Mouse (Mus musculus): ENCODE results near the gene Strip2. TPM values are rescaled to one million over a fixed set of nuclear protein-coding genes. Genes with fewer than 3 reads are reported as not detected.
A peak's percentile ranks its signal among the peaks of the same experiment; 100 is the strongest.

Gene Strip2
- polyA plus RNA-seq, 1 experiment from 2014 or later = 0.47 TPM

- CTCF ChIA-PET = interaction anchor here (1.6 kb wide), 1 partner anchor 10 kb away, joined by 3 read pairs; no protein-coding TSS in a partner anchor
- ATAC-seq (no peak), DNase-seq (ENCODE audit: low read depth, low spot score) (no peak)
- TF ChIP-seq CTCF (IDR thresholded peaks at IDR 0.05) = no peak
- POLR2A ChIA-PET = no interaction called here
- no peaks in the 10 kb centered on the region for H3K27me3 ChIP-seq
- in situ Hi-C loops (cut with MboI; ENCODE audit: low pct_unique_long_range_greater_than_20kb) = no loop called here
Observed at GRCm38 (mm10) chr6:29958669-29959068, 41.9 kb downstream of the Strip2 start.

- TF ChIP-seq CTCF (IDR thresholded peaks at IDR 0.05) = no peak
- DNase-seq (ENCODE audit: low read depth, low spot score) = no peak
- ATAC-seq = no peak
- in situ Hi-C loops (cut with MboI; ENCODE audit: low pct_unique_long_range_greater_than_20kb) = no loop called here
- no peaks in the 10 kb centered on the region for H3K27me3 ChIP-seq
- ChIA-PET CTCF (interaction anchor here (1.2 to 1.7 kb wide), 2 partner anchors 13 to 15 kb away, joined by 4 to 5 read pairs; no protein-coding TSS in a partner anchor), POLR2A (no interaction called here)
Observed at GRCm38 (mm10) chr6:29961081-29961480, 44.3 kb downstream of the Strip2 start.

- POLR2A ChIA-PET = interaction anchor here (0.6 kb wide), 1 partner anchor 753 kb away, joined by 6 read pairs; no protein-coding TSS in a partner anchor
Observed at GRCm38 (mm10) chr6:29967917-29968316, 51.1 kb downstream of the Strip2 start.

GRCm38 (mm10) chr6:29973341-29973740, 56.5 kb downstream of the Strip2 start:
- ATAC-seq (no peak), DNase-seq (ENCODE audit: low read depth, low spot score) (no peak)
- no peaks in the 10 kb centered on the region for H3K27me3 ChIP-seq
- TF ChIP-seq CTCF (IDR thresholded peaks at IDR 0.05) = no peak
- CTCF ChIA-PET = interaction anchor here (1.3 kb wide), 1 partner anchor 12 kb away, joined by 5 read pairs; no protein-coding TSS in a partner anchor
- POLR2A ChIA-PET = no interaction called here
- in situ Hi-C loops (cut with MboI; ENCODE audit: low pct_unique_long_range_greater_than_20kb) = no loop called here

More at GRCm38 (mm10) chr6:29967917-29968316, 51.1 kb downstream of the Strip2 start:
- in situ Hi-C loops (cut with MboI; ENCODE audit: low pct_unique_long_range_greater_than_20kb) = no loop called here
- CTCF ChIA-PET = interaction anchor here (1.2 to 1.4 kb wide), 2 partner anchors 9 to 13 kb away, joined by 3 read pairs; no protein-coding TSS in a partner anchor
- no peaks in the 10 kb centered on the region for H3K27me3 ChIP-seq
- DNase-seq (ENCODE audit: low read depth, low spot score) = no peak
- no peak for ATAC-seq
- no peak for TF ChIP-seq CTCF (IDR thresholded peaks at IDR 0.05)

- no peaks in the 10 kb centered on the region for H3K27me3 ChIP-seq
- in situ Hi-C loops (cut with MboI; ENCODE audit: low pct_unique_long_range_greater_than_20kb) = no loop called here
- TF ChIP-seq CTCF (IDR thresholded peaks at IDR 0.05) = peak; percentile 42
- DNase-seq (ENCODE audit: low read depth, low spot score) = no peak
- CTCF ChIA-PET = interaction anchor here (1.3 kb wide), 1 partner anchor 13 kb away, joined by 5 read pairs; no protein-coding TSS in a partner anchor
- POLR2A ChIA-PET = no interaction called here
- no peak for ATAC-seq
Observed at GRCm38 (mm10) chr6:29974836-29975235, 58.0 kb downstream of the Strip2 start.

- peak; percentile 4 for DNase-seq (ENCODE audit: low read depth, low spot score)
- no peaks in the 10 kb centered on the region for H3K27me3 ChIP-seq
- ChIA-PET POLR2A (no interaction called here), CTCF (no interaction called here)
- ATAC-seq = no peak
- in situ Hi-C loops (cut with MboI; ENCODE audit: low pct_unique_long_range_greater_than_20kb) = no loop called here
- TF ChIP-seq CTCF (IDR thresholded peaks at IDR 0.05) = no peak
Observed at GRCm38 (mm10) chr6:29980461-29980860, 63.6 kb downstream of the Strip2 start.

- ATAC-seq (no peak), DNase-seq (ENCODE audit: low read depth, low spot score) (no peak)
- no peaks in the 10 kb centered on the region for H3K27me3 ChIP-seq
- TF ChIP-seq CTCF (IDR thresholded peaks at IDR 0.05) = no peak
- POLR2A ChIA-PET = no interaction called here
- CTCF ChIA-PET = interaction anchor here (1.0 kb wide), 1 partner anchor 14 kb away, joined by 3 read pairs; no protein-coding TSS in a partner anchor
- in situ Hi-C loops (cut with MboI; ENCODE audit: low pct_unique_long_range_greater_than_20kb) = no loop called here
Observed at GRCm38 (mm10) chr6:29981797-29982196, 65.0 kb downstream of the Strip2 start.

GRCm38 (mm10) chr6:29985058-29985498, 68.3 kb downstream of the Strip2 start:
- CTCF ChIA-PET = interaction anchor here (1.1 kb wide), 1 partner anchor 117 kb away, joined by 3 read pairs; no protein-coding TSS in a partner anchor
- TF ChIP-seq CTCF (IDR thresholded peaks at IDR 0.05) = no peak
- ATAC-seq = peak; percentile 95
- no peaks in the 10 kb centered on the region for H3K27me3 ChIP-seq
- DNase-seq (ENCODE audit: low read depth, low spot score) = peak; percentile 17
- POLR2A ChIA-PET = no interaction called here
- in situ Hi-C loops (cut with MboI; ENCODE audit: low pct_unique_long_range_greater_than_20kb) = no loop called here

- in situ Hi-C loops (cut with MboI; ENCODE audit: low pct_unique_long_range_greater_than_20kb) = no loop called here
- ChIA-PET POLR2A (no interaction called here), CTCF (interaction anchor here (1.1 kb wide), 1 partner anchor 117 kb away, joined by 3 read pairs; no protein-coding TSS in a partner anchor)
- ATAC-seq (no peak), DNase-seq (ENCODE audit: low read depth, low spot score) (no peak)
- no peaks in the 10 kb centered on the region for H3K27me3 ChIP-seq
- no peak for TF ChIP-seq CTCF (IDR thresholded peaks at IDR 0.05)
Observed at GRCm38 (mm10) chr6:29985504-29985903, 68.7 kb downstream of the Strip2 start.

- TF ChIP-seq CTCF (IDR thresholded peaks at IDR 0.05) = no peak
- H3K27me3 ChIP-seq = no peaks in the 10 kb centered on the region
- ChIA-PET CTCF (no interaction called here), POLR2A (no interaction called here)
- ATAC-seq (no peak), DNase-seq (ENCODE audit: low read depth, low spot score) (no peak)
- in situ Hi-C loops (cut with MboI; ENCODE audit: low pct_unique_long_range_greater_than_20kb) = no loop called here
Observed at GRCm38 (mm10) chr6:29985986-29986385, 69.2 kb downstream of the Strip2 start.

GRCm38 (mm10) chr6:29987246-29987645, 70.4 kb downstream of the Strip2 start:
- no peak for TF ChIP-seq CTCF (IDR thresholded peaks at IDR 0.05)
- no peaks in the 10 kb centered on the region for H3K27me3 ChIP-seq
- ChIA-PET CTCF (no interaction called here), POLR2A (interaction anchor here (0.6 kb wide), 1 partner anchor 59 kb away, joined by 3 read pairs; no protein-coding TSS in a partner anchor)
- DNase-seq (ENCODE audit: low read depth, low spot score) (no peak), ATAC-seq (no peak)
- in situ Hi-C loops (cut with MboI; ENCODE audit: low pct_unique_long_range_greater_than_20kb) = no loop called here

- ATAC-seq (no peak), DNase-seq (ENCODE audit: low read depth, low spot score) (no peak)
- in situ Hi-C loops (cut with MboI; ENCODE audit: low pct_unique_long_range_greater_than_20kb) = no loop called here
- TF ChIP-seq CTCF (IDR thresholded peaks at IDR 0.05) = no peak
- ChIA-PET POLR2A (no interaction called here), CTCF (no interaction called here)
- no peaks in the 10 kb centered on the region for H3K27me3 ChIP-seq
Observed at GRCm38 (mm10) chr6:29998140-29998539, 81.3 kb downstream of the Strip2 start.

Measured in Patski (cell line).